13 mouse cellular contexts compared by ENCODE assay signal in the genomic region with DNA sequence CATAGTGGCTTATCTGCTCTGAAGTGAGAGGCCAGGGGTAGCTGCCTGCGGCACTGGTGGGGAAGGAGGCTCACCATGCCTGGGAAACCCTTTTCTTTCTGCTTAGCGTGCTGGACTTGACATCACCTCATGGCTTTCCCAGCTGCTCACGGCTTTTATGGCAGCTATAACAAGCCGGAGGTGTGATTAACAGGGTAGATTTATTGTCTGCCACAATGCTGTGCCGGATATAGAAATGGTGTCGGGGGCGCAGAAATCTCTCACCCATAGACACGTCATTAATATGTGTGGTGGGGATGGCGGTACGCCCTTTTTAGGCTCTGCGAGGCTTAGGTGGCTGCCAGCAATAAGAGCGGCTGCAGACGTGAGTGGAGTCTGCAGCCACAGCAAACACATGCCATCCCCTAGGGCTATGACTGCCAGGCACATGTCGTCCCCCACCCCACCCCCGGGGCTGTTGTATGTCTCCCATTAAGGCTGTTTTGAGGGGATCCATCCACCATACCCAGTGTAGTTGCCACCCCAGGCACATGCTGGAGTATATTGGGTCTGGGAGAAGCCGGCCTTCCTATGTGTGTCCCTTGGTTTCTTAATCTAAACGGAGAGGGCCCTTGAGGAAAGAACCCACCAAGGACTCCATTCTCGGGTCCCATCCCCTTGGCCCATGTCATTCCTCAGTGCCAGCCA.
DNase-seq lines count a peak whose midpoint lies in the region; ATAC-seq lines count a peak whose summit lies in the region.
"Had no signal": no experiment of that assay in that cellular context is flagged by ENCODE, and none has a peak within 500 bp of the region (broad histone marks: within the 10 kb centered on the region; RNA-seq: fewer than 3 reads in every experiment).

No protein-coding gene starts in this region.

- ATAC-seq in heart, embryonic 13.5 days (ENCODE audit: extremely low read depth, insufficient number of reproducible peaks, low FRiP score, low TSS enrichment): no peak
- ATAC-seq in hindbrain, embryonic 16.5 days: peak; percentile 34; the same call in 1 of the 2 replicates
- peak; percentile 48 for ATAC-seq in neural tube, embryonic 12.5 days (ENCODE audit: low FRiP score, low read depth)

- DNase-seq in heart, postnatal 4 days: no peak
- peak; percentile 14 for DNase-seq in lung, postnatal 10 days
- DNase-seq in lung, postnatal 36 days: no peak
- DNase-seq in cerebellum, adult 18-20 months: no peak
- DNase-seq in c-Kit-positive CD71-positive TER-119-positive erythroid progenitor cells, embryonic 14.5 days (ENCODE audit: low spot score): no peak
- DNase-seq: adrenal gland, adult 8-10 months; kidney, adult 18-20 months; layer of hippocampus, adult 9-11 months; spleen, adult 18-20 months had no signal

- H3K27me3 ChIP-seq in heart, embryonic 13.5 days (replicated peaks): peaks cover 28% of the 10 kb centered on the region; the same call in 1 of the 2 replicates
- H3K27me3 ChIP-seq in hindbrain, embryonic 16.5 days (replicated peaks; ENCODE audit: control insufficient read depth, insufficient read depth, low read length): no peaks in the 10 kb centered on the region
- no peaks in the 10 kb centered on the region for H3K27me3 ChIP-seq in neural tube, embryonic 12.5 days (replicated peaks)
- H3K27me3 ChIP-seq: lung, embryonic 15.5 days had no signal

- H3K4me3 ChIP-seq in heart, embryonic 13.5 days: no peak overlapping the region
- no peak overlapping the region for H3K4me3 ChIP-seq in hindbrain, embryonic 16.5 days (ENCODE audit: low read length)
- H3K4me3 ChIP-seq in neural tube, embryonic 12.5 days: no peak overlapping the region
- H3K4me3 ChIP-seq: lung, embryonic 15.5 days had no signal

- 57% methylated on average over 18 of the region's 18 CpGs for WGBS in heart, embryonic 13.5 days
- 60% methylated on average over 18 of the region's 18 CpGs for WGBS in hindbrain, embryonic 16.5 days
- 43% methylated on average over 18 of the region's 18 CpGs for WGBS in neural tube, embryonic 12.5 days

- H3K9me3 ChIP-seq in heart, embryonic 13.5 days: no peaks in the 10 kb centered on the region
- no peaks in the 10 kb centered on the region for H3K9me3 ChIP-seq in hindbrain, embryonic 16.5 days (ENCODE audit: control insufficient read depth, low read length)
- peaks cover 5% of the 10 kb centered on the region; the same call in 1 of the 2 replicates for H3K9me3 ChIP-seq in neural tube, embryonic 12.5 days
- H3K9me3 ChIP-seq: lung, embryonic 15.5 days had no signal

- no peak overlapping the region for H3K9ac ChIP-seq in heart, embryonic 13.5 days
- H3K9ac ChIP-seq in hindbrain, embryonic 16.5 days (ENCODE audit: low read depth, low read length): peak overlapping the region; percentile 27; the same call in 1 of the 2 replicates
- no peak overlapping the region for H3K9ac ChIP-seq in neural tube, embryonic 12.5 days
- H3K9ac ChIP-seq: lung, embryonic 15.5 days had no signal

- peaks cover 17% of the 10 kb centered on the region for H3K4me1 ChIP-seq in heart, embryonic 13.5 days
- peaks cover 6% of the 10 kb centered on the region; the same call in 1 of the 2 replicates for H3K4me1 ChIP-seq in hindbrain, embryonic 16.5 days (ENCODE audit: control insufficient read depth, insufficient read depth, low read depth, low read length)
- peaks cover 9% of the 10 kb centered on the region; the same call in 1 of the 2 replicates for H3K4me1 ChIP-seq in neural tube, embryonic 12.5 days

- H3K36me3 ChIP-seq in heart, embryonic 13.5 days: no peaks in the 10 kb centered on the region
- no peaks in the 10 kb centered on the region for H3K36me3 ChIP-seq in hindbrain, embryonic 16.5 days (ENCODE audit: control insufficient read depth, insufficient read depth, low read length)
- peaks cover 5% of the 10 kb centered on the region; the same call in 1 of the 2 replicates for H3K36me3 ChIP-seq in neural tube, embryonic 12.5 days
- H3K36me3 ChIP-seq: lung, embryonic 15.5 days had no signal

- no peak overlapping the region for H3K4me2 ChIP-seq in heart, embryonic 13.5 days
- H3K4me2 ChIP-seq in hindbrain, embryonic 16.5 days (ENCODE audit: low read length): no peak overlapping the region
- 0 out of 2 replicates have a peak overlapping the region, but pooled peaks have one; percentile 13 for H3K4me2 ChIP-seq in neural tube, embryonic 12.5 days (replicated peaks)
- H3K4me2 ChIP-seq: lung, embryonic 15.5 days had no signal

- H3K27ac ChIP-seq in heart, embryonic 13.5 days (replicated peaks): 0 out of 2 replicates have a peak overlapping the region, but pooled peaks have one; percentile 5
- H3K27ac ChIP-seq in hindbrain, embryonic 16.5 days (ENCODE audit: low read depth, low read length): no peak overlapping the region
- H3K27ac ChIP-seq in neural tube, embryonic 12.5 days: no peak overlapping the region
- H3K27ac ChIP-seq: lung, embryonic 15.5 days had no signal
